Mouse (Mus musculus): Measurements from ENCODE around the gene Ntn1. TPM values are rescaled to one million over a fixed set of nuclear protein-coding genes. Genes with fewer than 3 reads are reported as not detected.

Ntn1 gene
- polyA plus RNA-seq, 1 experiment: 15.6 TPM

DNA sequence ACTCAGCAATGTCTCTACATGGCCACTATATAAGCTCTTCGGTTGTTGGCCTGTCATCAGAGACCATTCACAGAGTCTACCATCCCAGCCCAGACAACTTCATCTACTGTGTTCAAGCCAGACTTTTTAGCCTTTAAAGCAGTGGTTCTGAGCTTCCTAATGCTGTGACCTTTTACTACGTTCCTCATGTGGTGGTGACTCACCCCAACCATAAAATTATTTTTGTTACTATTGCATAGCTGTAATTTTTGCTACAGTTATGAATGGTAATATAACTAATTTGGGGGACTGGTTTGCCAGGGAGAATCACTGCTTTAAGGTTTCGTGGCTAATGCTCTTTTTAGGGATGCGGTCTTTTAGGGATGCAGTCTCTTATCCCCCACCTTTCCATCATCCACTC, 45.3 kb upstream of the Ntn1 start:
- Histone ChIP-seq H3K27me3 (ENCODE audit: control insufficient read depth, insufficient read depth, insufficient read length) (no peaks in the 10 kb centered on the region), H3K79me2 (ENCODE audit: control insufficient read depth, insufficient read depth) (no peaks in the 10 kb centered on the region), H3ac (ENCODE audit: control insufficient read depth, insufficient read length) (no peak overlapping the region), H3K36me3 (ENCODE audit: control insufficient read depth, insufficient read depth) (no peaks in the 10 kb centered on the region), H3K4me2 (ENCODE audit: low read depth) (peak overlapping the region; percentile 79), H3K4me3 (no peak overlapping the region)
- TF ChIP-seq E2F4 (IDR thresholded peaks at IDR 0.05; ENCODE audit: insufficient read depth): no peak
- peak; percentile 45; the same call in 1 of the 2 replicates for TF ChIP-seq CEBPB (IDR thresholded peaks at IDR 0.05; ENCODE audit: insufficient read depth, poor library complexity, severe bottlenecking)

DNA sequence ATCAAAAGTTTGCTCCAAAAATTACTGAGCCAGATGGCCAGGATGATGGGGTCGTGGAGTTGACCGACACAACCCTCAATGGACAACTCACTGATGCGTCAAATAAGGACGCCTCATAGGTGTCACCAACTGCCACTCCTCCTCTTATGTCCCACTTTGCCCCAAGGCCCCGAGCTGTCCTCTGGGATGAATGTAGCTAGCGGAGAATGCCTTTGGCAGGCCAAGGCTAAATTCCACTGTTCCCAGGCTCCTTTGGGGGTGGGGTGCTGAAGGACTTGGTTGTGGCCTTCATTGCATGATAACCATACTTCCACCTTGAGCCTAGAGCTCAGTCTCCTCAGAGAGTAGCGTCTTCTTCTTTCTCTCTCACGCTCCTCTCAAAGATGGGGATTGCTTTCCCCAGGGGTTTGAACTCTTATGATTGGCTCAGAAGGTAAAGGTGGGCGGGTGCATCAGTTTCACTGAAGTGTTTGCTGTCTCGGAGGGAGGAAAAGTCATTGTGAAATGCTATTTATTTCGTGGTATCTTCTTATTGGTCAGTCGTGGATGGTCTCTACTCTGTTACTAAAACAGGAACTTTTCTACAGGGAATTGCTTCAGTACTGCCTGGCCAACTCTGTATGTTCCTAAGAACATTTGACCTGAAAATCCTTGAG, 42.5 kb upstream of the Ntn1 start:
- TF ChIP-seq USF1 (IDR thresholded peaks at IDR 0.05; ENCODE audit: low read depth) (no peak), POLR2A (IDR thresholded peaks at IDR 0.05; ENCODE audit: insufficient read length, low read depth) (no peak), CEBPB (IDR thresholded peaks at IDR 0.05; ENCODE audit: insufficient read depth, poor library complexity, severe bottlenecking) (no peak), MYOD1 (IDR thresholded peaks at IDR 0.05; ENCODE audit: control insufficient read depth in 1 of 3, insufficient read length in 2 of 3, low read depth in 2 of 3) (no peak), REST (IDR thresholded peaks at IDR 0.05; ENCODE audit: insufficient read depth, insufficient read length) (no peak), MAX (IDR thresholded peaks at IDR 0.05; ENCODE audit: low read depth) (no peak)
- H3K4me2 ChIP-seq (ENCODE audit: low read depth): no peak overlapping the region
- H3K79me2 ChIP-seq (ENCODE audit: control insufficient read depth, insufficient read depth): no peaks in the 10 kb centered on the region
- H3K4me3 ChIP-seq: no peak overlapping the region
- no peaks in the 10 kb centered on the region for H3K27me3 ChIP-seq (ENCODE audit: control insufficient read depth, insufficient read depth, insufficient read length)
- no peak overlapping the region for H3ac ChIP-seq (ENCODE audit: control insufficient read depth, insufficient read length)
- no peaks in the 10 kb centered on the region for H3K36me3 ChIP-seq (ENCODE audit: control insufficient read depth, insufficient read depth)

- TF ChIP-seq MAX (IDR thresholded peaks at IDR 0.05; ENCODE audit: low read depth): no peak
- TF ChIP-seq MYOD1 (IDR thresholded peaks at IDR 0.05; ENCODE audit: control insufficient read depth in 1 of 3, insufficient read length in 2 of 3, low read depth in 2 of 3): no peak
- no peak for TF ChIP-seq REST (IDR thresholded peaks at IDR 0.05; ENCODE audit: insufficient read depth, insufficient read length)
- no peak for TF ChIP-seq TCF3 (IDR thresholded peaks at IDR 0.05; ENCODE audit: insufficient read length, low read depth)
- no peak for TF ChIP-seq MYOG (IDR thresholded peaks at IDR 0.05; ENCODE audit: control insufficient read depth in 1 of 3, insufficient read depth in 1 of 3, insufficient read length in 2 of 3, low read depth in 2 of 3)
- TF ChIP-seq E2F4 (IDR thresholded peaks at IDR 0.05; ENCODE audit: insufficient read depth): no peak
- TF ChIP-seq CEBPB (IDR thresholded peaks at IDR 0.05; ENCODE audit: insufficient read depth, poor library complexity, severe bottlenecking): no peak
- no peak for TF ChIP-seq POLR2A (IDR thresholded peaks at IDR 0.05; ENCODE audit: insufficient read length, low read depth)
- TF ChIP-seq POLR2AphosphoS2 (IDR thresholded peaks at IDR 0.05; ENCODE audit: insufficient read length, low read depth): no peak
- no peak for TF ChIP-seq USF1 (IDR thresholded peaks at IDR 0.05; ENCODE audit: low read depth)
- no peak for TF ChIP-seq SRF (IDR thresholded peaks at IDR 0.05; ENCODE audit: control insufficient read depth, insufficient read length, low read depth)
- no peak for TF ChIP-seq TCF12 (IDR thresholded peaks at IDR 0.05; ENCODE audit: insufficient read depth, poor library complexity, severe bottlenecking)
These were observed 41.7 kb upstream of the Ntn1 start for GRCm38 (mm10) chr11:68442346-68442745.

DNA sequence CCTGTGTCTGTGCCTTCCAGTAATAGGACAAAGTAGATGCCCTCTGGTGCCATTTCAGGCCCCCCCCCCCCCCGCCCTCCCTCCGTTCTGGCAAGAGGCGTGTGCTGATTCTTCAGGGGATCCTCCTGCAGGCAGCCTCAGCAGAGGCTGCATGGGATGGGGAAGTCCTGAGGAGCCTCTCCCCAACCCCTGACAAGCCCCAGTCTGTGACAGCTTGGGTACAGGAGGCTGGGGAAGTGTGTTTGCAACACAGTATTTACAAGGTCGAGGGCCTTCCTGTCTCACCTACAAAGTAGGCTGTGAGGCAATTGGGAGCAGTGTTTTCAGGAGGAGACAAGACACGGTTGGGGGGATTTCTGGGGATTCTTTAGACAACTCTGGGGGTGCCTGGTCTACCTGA, 40.3 kb upstream of the Ntn1 start:
- Histone ChIP-seq H3ac (ENCODE audit: control insufficient read depth, insufficient read length) (no peak overlapping the region), H3K4me3 (no peak overlapping the region), H3K79me2 (ENCODE audit: control insufficient read depth, insufficient read depth) (no peaks in the 10 kb centered on the region), H3K4me2 (ENCODE audit: low read depth) (no peak overlapping the region), H3K27me3 (ENCODE audit: control insufficient read depth, insufficient read depth, insufficient read length) (no peaks in the 10 kb centered on the region), H3K36me3 (ENCODE audit: control insufficient read depth, insufficient read depth) (no peaks in the 10 kb centered on the region)
- no peak for TF ChIP-seq USF1 (IDR thresholded peaks at IDR 0.05; ENCODE audit: low read depth)
- no peak for TF ChIP-seq E2F4 (IDR thresholded peaks at IDR 0.05; ENCODE audit: insufficient read depth)
- no peak for TF ChIP-seq CEBPB (IDR thresholded peaks at IDR 0.05; ENCODE audit: insufficient read depth, poor library complexity, severe bottlenecking)
- no peak for TF ChIP-seq POLR2AphosphoS2 (IDR thresholded peaks at IDR 0.05; ENCODE audit: insufficient read length, low read depth)
- no peak for TF ChIP-seq TCF12 (IDR thresholded peaks at IDR 0.05; ENCODE audit: insufficient read depth, poor library complexity, severe bottlenecking)
- no peak for TF ChIP-seq TCF3 (IDR thresholded peaks at IDR 0.05; ENCODE audit: insufficient read length, low read depth)
- TF ChIP-seq MYOG (IDR thresholded peaks at IDR 0.05; ENCODE audit: control insufficient read depth in 1 of 3, insufficient read depth in 1 of 3, insufficient read length in 2 of 3, low read depth in 2 of 3): no peak
- no peak for TF ChIP-seq REST (IDR thresholded peaks at IDR 0.05; ENCODE audit: insufficient read depth, insufficient read length)
- no peak for TF ChIP-seq MYOD1 (IDR thresholded peaks at IDR 0.05; ENCODE audit: control insufficient read depth in 1 of 3, insufficient read length in 2 of 3, low read depth in 2 of 3)
- no peak for TF ChIP-seq SRF (IDR thresholded peaks at IDR 0.05; ENCODE audit: control insufficient read depth, insufficient read length, low read depth)
- TF ChIP-seq POLR2A (IDR thresholded peaks at IDR 0.05; ENCODE audit: insufficient read length, low read depth): no peak
- TF ChIP-seq MAX (IDR thresholded peaks at IDR 0.05; ENCODE audit: low read depth): no peak

More at GRCm38 (mm10) chr11:68442346-68442745, 41.7 kb upstream of the Ntn1 start:
- no peak overlapping the region for H3K4me3 ChIP-seq
- H3K27me3 ChIP-seq (ENCODE audit: control insufficient read depth, insufficient read depth, insufficient read length): no peaks in the 10 kb centered on the region
- no peak overlapping the region for H3ac ChIP-seq (ENCODE audit: control insufficient read depth, insufficient read length)
- no peaks in the 10 kb centered on the region for H3K36me3 ChIP-seq (ENCODE audit: control insufficient read depth, insufficient read depth)
- H3K4me2 ChIP-seq (ENCODE audit: low read depth): no peak overlapping the region
- H3K79me2 ChIP-seq (ENCODE audit: control insufficient read depth, insufficient read depth): no peaks in the 10 kb centered on the region

DNA sequence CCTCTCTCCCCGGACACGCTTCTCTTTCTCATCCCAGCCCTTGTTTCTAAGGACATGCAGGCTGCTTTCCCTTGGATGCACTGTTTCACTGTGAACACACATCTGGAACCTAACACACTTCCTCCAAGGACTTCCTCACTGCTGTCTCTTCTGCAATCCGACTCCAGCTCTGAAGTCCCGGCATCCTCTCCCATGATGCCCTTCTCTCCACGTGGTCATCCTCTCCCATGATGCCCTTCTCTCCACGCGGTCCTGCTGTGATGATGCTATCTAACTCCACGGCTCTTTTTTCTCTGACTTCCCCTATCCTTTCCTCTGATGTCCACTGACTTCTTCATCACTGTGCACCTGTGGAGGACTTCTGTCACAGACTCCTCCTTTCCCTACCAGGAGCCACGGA, 39.5 kb upstream of the Ntn1 start:
- Histone ChIP-seq H3K4me2 (ENCODE audit: low read depth) (no peak overlapping the region), H3K36me3 (ENCODE audit: control insufficient read depth, insufficient read depth) (no peaks in the 10 kb centered on the region), H3K79me2 (ENCODE audit: control insufficient read depth, insufficient read depth) (no peaks in the 10 kb centered on the region), H3K27me3 (ENCODE audit: control insufficient read depth, insufficient read depth, insufficient read length) (no peaks in the 10 kb centered on the region), H3K4me3 (no peak overlapping the region), H3ac (ENCODE audit: control insufficient read depth, insufficient read length) (no peak overlapping the region)
- TF ChIP-seq REST (IDR thresholded peaks at IDR 0.05; ENCODE audit: insufficient read depth, insufficient read length) (no peak), USF1 (IDR thresholded peaks at IDR 0.05; ENCODE audit: low read depth) (no peak), POLR2AphosphoS2 (IDR thresholded peaks at IDR 0.05; ENCODE audit: insufficient read length, low read depth) (no peak), CEBPB (IDR thresholded peaks at IDR 0.05; ENCODE audit: insufficient read depth, poor library complexity, severe bottlenecking) (no peak), MYOD1 (IDR thresholded peaks at IDR 0.05; ENCODE audit: control insufficient read depth in 1 of 3, insufficient read length in 2 of 3, low read depth in 2 of 3) (no peak)

Data from myocyte (in vitro differentiated cells).